Mouse (Mus musculus) midbrain, embryonic 16.5 days (tissue): ENCODE results near the gene Nup62cl. TPM values are rescaled to one million over a fixed set of nuclear protein-coding genes. Genes with fewer than 3 reads are reported as not detected.

Source experiments
- polyA plus RNA-seq: library from polyadenylated mRNA; unstranded; fragments of >200 nt; fragmentation: Nextera tagmentation; extraction: Ambion mirVana; gene quantifications from 2 replicates; pipeline ENCODE4 v1.2.1, GENCODE M21; 2015

Nup62cl gene
- polyA plus RNA-seq, 1 experiment from 2014 or later: 3.1 TPM

Other genes with a start within 250 kb of the Nup62cl start
- 3.3 and 3.4 TPM in 2 replicates for gene Morc4, start 191.0 kb downstream of the Nup62cl start, polyA plus RNA-seq
- 5.0 TPM in 2 replicates for gene Rbm41, start 64.1 kb downstream of the Nup62cl start, polyA plus RNA-seq
- not detected in 2 replicates for gene Pih1h3b, start 167 bp upstream of the Nup62cl start, polyA plus RNA-seq